Mouse (Mus musculus) MN1 (cell line): Measurements from ENCODE around the gene Gna13.

Source experiments
- DNase-seq: peaks from one replicate; pipeline ENCODE4 v3.0.0-alpha.2; 2016; ENCODE audit warnings: low spot score

Gene Gna13

GRCm38 (mm10) chr11:109349652-109350316 lies 12.8 kb upstream of the Gna13 start:
- no peak for DNase-seq

GRCm38 (mm10) chr11:109350317-109350714 lies 12.3 kb upstream of the Gna13 start:
- DNase-seq, result no peak

- DNase-seq, result no peak
These were observed 11.1 kb upstream of the Gna13 start for GRCm38 (mm10) chr11:109351489-109351888.

- DNase-seq, result peak; percentile 81
These were observed 9.0 kb upstream of the Gna13 start for GRCm38 (mm10) chr11:109353391-109354235.

- no peak for DNase-seq
These were observed 8.4 kb upstream of the Gna13 start for GRCm38 (mm10) chr11:109354236-109354613.

GRCm38 (mm10) chr11:109355771-109356388 lies 6.8 kb upstream of the Gna13 start:
- DNase-seq, result no peak

- DNase-seq, result no peak
These were observed 5.5 kb upstream of the Gna13 start for GRCm38 (mm10) chr11:109357171-109357570.

- no peak for DNase-seq
These were observed 4.1 kb upstream of the Gna13 start for GRCm38 (mm10) chr11:109358549-109358948.

GRCm38 (mm10) chr11:109359043-109359752 lies 3.4 kb upstream of the Gna13 start:
- DNase-seq, result no peak

GRCm38 (mm10) chr11:109360102-109360501 lies 2.5 kb upstream of the Gna13 start:
- no peak for DNase-seq

- DNase-seq, result no peak
These were observed 2.0 kb upstream of the Gna13 start for GRCm38 (mm10) chr11:109360581-109361040.

- DNase-seq, result no peak
These were observed 1.4 kb upstream of the Gna13 start for GRCm38 (mm10) chr11:109361241-109361630.

- DNase-seq, result peak; percentile 78
These were observed 784 bp upstream of the Gna13 start for GRCm38 (mm10) chr11:109361631-109362462.

GRCm38 (mm10) chr11:109363191-109364133 lies 831 bp downstream of the Gna13 start:
- peak; percentile 35 for DNase-seq

- DNase-seq, result no peak
These were observed 1.7 kb downstream of the Gna13 start for GRCm38 (mm10) chr11:109364337-109364736.

GRCm38 (mm10) chr11:109364881-109365280 lies 2.2 kb downstream of the Gna13 start:
- peak; percentile 36 for DNase-seq

- DNase-seq, result no peak
These were observed 3.2 kb downstream of the Gna13 start for GRCm38 (mm10) chr11:109365818-109366217.

GRCm38 (mm10) chr11:109366802-109367579 lies 4.4 kb downstream of the Gna13 start:
- DNase-seq, result peak; percentile 58

GRCm38 (mm10) chr11:109369026-109369637 lies 6.5 kb downstream of the Gna13 start:
- no peak for DNase-seq
